Mouse (Mus musculus) MEL (cell line): ENCODE results near the gene Smarcb1.

Source experiments
- CHD2 ChIP-seq: IDR thresholded peaks from 2 replicates; pipeline ENCODE4 v1.6.1; 2011; ENCODE audit warnings: low read length, improper control_type of control experiment
- CTCF ChIP-seq, 3 experiments: IDR thresholded peaks in 2 of 3; conservative IDR thresholded peaks in 1 of 3; 2 replicates each; pipeline ENCODE4 v1.5.1; 2011 to 2012; ENCODE audit warnings: low read length in 3 of 3, low read depth in 2 of 3, mild to moderate bottlenecking in 2 of 3, improper control_type of control experiment in 1 of 3, inconsistent platforms in 1 of 3, mixed read lengths in 1 of 3, moderate library complexity in 1 of 3; ENCODE audit not compliant: control insufficient read depth in 1 of 3, insufficient read depth in 1 of 3, poor library complexity in 1 of 3, severe bottlenecking in 1 of 3
- KAT2A ChIP-seq: conservative IDR thresholded peaks from 2 replicates; pipeline ENCODE4 v1.6.1; 2012; ENCODE audit warnings: low read depth, low read length, improper control_type of control experiment, inconsistent platforms
- POLR2A ChIP-seq, 2 experiments: IDR thresholded peaks; 2 replicates each; pipeline ENCODE4 v1.6.1; 2011 to 2012; ENCODE audit warnings: low read length in 2 of 2, mild to moderate bottlenecking in 2 of 2, control low read depth in 1 of 2, improper control_type of control experiment in 1 of 2, low read depth in 1 of 2, moderate library complexity in 1 of 2; ENCODE audit not compliant: control insufficient read depth in 1 of 2, insufficient read depth in 1 of 2, poor library complexity in 1 of 2

DNA sequence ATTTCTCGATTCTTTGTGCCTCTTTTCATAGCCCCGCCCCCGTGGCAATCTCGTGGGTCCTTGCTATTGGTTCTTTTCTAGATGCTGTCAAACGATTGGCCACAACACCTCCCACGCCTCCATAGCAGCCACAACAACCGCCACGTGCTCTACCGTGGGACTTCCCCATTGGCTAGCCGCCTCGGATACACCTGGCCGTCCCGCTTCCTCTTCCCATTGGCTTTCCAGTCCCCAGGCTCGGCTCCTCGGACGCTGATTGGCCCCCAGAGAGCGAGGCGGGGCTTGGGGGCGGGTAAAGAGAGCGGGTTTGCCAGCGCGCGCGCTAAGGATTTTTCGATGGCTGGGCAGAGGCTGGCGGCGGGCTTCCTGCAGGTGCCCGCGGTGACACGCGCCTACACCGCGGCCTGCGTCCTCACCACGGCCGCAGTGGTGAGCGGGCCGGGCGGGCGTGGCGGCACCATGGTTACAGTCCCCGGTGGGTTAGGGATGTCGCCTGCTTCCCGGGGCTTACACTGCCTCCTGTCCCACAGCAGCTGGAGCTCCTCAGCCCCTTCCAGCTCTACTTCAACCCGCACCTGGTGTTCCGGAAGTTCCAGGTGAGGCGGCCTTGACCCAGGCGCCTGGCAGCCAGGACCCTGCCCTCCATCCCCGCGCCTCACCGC lies 28.2 kb downstream of the Smarcb1 start, which contains the start of gene Derl3:
- TF ChIP-seq CHD2 (no peak), KAT2A (no peak), POLR2A (IDR thresholded peaks at IDR 0.05; ENCODE audit: control insufficient read depth in 1 of 2, insufficient read depth in 1 of 2, low read depth in 1 of 2, low read length in 2 of 2, poor library complexity in 1 of 2) (0 out of 4 replicates have a peak, but pooled peaks have one; percentile 25 to 36), CTCF (IDR thresholded peaks at IDR 0.05 in 2 of 3, conservative IDR thresholded peaks at IDR 0.05 in 1 of 3; ENCODE audit: control insufficient read depth in 1 of 3, insufficient read depth in 1 of 3, low read depth in 2 of 3, low read length in 3 of 3, poor library complexity in 1 of 3, severe bottlenecking in 1 of 3) (no peak)
